Mouse (Mus musculus): ENCODE data around the gene Rhox1. TPM values are rescaled to one million over a fixed set of nuclear protein-coding genes. Genes with fewer than 3 reads are reported as not detected.
"Not testable (repeated sequence)": the region's sequence is repeated elsewhere in the genome, so short reads cannot be mapped to it uniquely, and the experiment has no call there.

The Rhox1 gene
- polyA plus RNA-seq (2016; fragmentation: Nextera tagmentation; extraction: Ambion mirVana): not detected in 2 replicates

GRCm38 (mm10) chrX:37222158-37222557 is at the start of gene Rhox1:
TSS of gene Rhox1 (minus strand) at chrX:37222258.
- H3K27me3 ChIP-seq (ENCODE audit: poor library complexity, severe bottlenecking); H3K9me3 ChIP-seq; H3K4me1 ChIP-seq; H3K4me3 ChIP-seq; H3K36me3 ChIP-seq (replicated peaks); DNase-seq (ENCODE audit: extremely low spot score, low spot score); H3K27ac ChIP-seq: not testable (repeated sequence)
- WGBS: 85% methylated on average over 1 of the region's 1 CpGs

DNA sequence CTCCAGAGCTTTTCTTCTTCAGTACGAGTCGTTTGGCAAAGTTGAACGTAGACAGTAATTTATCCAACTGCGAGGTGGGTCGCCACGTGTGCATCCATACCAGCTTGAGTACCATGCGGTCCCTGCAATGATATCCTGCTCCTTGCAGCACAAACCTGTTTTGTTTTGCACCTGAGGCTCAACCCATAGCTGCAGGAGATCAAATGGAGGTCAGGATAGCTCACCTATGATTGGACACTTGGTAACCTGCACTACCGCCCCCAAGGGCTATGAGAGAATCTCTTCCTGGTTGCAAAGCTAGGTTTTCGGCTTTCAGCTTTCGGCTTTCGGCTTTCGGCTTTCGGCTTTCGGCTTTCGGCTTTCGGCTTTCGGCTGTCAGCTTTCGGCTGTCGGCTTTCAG is 43.0 kb upstream of the Rhox1 start, which contains the start of gene Rhox4a:
Gene Rhox4a (plus strand): TSS at position 301 of the 400 bp plus-strand sequence.
- not testable (repeated sequence) for H3K9me3 ChIP-seq; H3K36me3 ChIP-seq (replicated peaks)
- 97% methylated on average over 11 of the region's 19 CpGs for WGBS

GRCm38 (mm10) chrX:37249619-37250018 is 27.6 kb upstream of the Rhox1 start, which contains the start of gene Rhox3a:
TSS of gene Rhox3a (plus strand) at chrX:37249919.
- WGBS: 100% methylated on average over 1 of the region's 3 CpGs
- H3K27ac ChIP-seq: not testable (repeated sequence)

More for the DNA sequence above, 43.0 kb upstream of the Rhox1 start, which contains the start of gene Rhox4a:
- H3K4me1 ChIP-seq; DNase-seq (ENCODE audit: extremely low spot score, low spot score); H3K4me3 ChIP-seq; H3K27me3 ChIP-seq (ENCODE audit: poor library complexity, severe bottlenecking); H3K27ac ChIP-seq: not testable (repeated sequence)

DNA sequence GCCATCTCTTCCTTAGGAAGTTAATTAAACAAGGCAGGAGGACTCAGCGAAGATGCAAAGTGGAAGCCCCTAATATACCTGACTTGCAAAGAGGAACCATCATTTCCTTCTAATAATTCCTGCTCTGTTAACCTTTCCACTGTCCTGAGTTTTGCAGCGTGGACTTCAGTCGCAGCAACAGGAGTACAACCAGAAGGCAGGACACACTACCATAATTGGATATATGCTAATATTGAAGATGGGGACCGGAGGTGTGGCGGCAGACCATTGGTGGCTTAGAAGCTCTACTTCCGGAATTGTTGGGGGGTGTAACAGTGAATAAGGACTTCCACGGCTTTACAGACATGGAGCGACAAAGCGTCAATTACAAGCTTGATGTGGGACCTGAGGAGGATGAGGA is 22.6 kb upstream of the Rhox1 start, which contains the start of gene Rhox2a:
Gene Rhox2a (plus strand): TSS at position 301 of the 400 bp plus-strand sequence.
- H3K27ac ChIP-seq; H3K9me3 ChIP-seq; DNase-seq (ENCODE audit: extremely low spot score, low spot score); H3K4me1 ChIP-seq; H3K4me3 ChIP-seq; H3K36me3 ChIP-seq (replicated peaks); H3K27me3 ChIP-seq (ENCODE audit: poor library complexity, severe bottlenecking): not testable (repeated sequence)
- WGBS: 100% methylated on average over 2 of the region's 9 CpGs

More at GRCm38 (mm10) chrX:37249619-37250018, 27.6 kb upstream of the Rhox1 start, which contains the start of gene Rhox3a:
- not testable (repeated sequence) for H3K9me3 ChIP-seq; H3K4me1 ChIP-seq; DNase-seq (ENCODE audit: extremely low spot score, low spot score); H3K36me3 ChIP-seq (replicated peaks); H3K27me3 ChIP-seq (ENCODE audit: poor library complexity, severe bottlenecking); H3K4me3 ChIP-seq

- Histone ChIP-seq H3K27ac (no peak within 1 kb of the TSS), H3K36me3 (replicated peaks) (no peaks in the 10 kb centered on the region), H3K4me1 (no peaks in the 10 kb centered on the region), H3K9me3 (no peaks in the 10 kb centered on the region), H3K4me3 (no peak within 1 kb of the TSS), H3K27me3 (ENCODE audit: poor library complexity, severe bottlenecking) (no peaks in the 10 kb centered on the region)
- 92% methylated on average over 10 of the region's 10 CpGs for WGBS
- no peak for DNase-seq (ENCODE audit: extremely low spot score, low spot score)
Observed at GRCm38 (mm10) chrX:37210941-37211340, 11.1 kb downstream of the Rhox1 start, which contains the start of gene Gm9. TSS of gene Gm9 (minus strand) at chrX:37211041.

DNA sequence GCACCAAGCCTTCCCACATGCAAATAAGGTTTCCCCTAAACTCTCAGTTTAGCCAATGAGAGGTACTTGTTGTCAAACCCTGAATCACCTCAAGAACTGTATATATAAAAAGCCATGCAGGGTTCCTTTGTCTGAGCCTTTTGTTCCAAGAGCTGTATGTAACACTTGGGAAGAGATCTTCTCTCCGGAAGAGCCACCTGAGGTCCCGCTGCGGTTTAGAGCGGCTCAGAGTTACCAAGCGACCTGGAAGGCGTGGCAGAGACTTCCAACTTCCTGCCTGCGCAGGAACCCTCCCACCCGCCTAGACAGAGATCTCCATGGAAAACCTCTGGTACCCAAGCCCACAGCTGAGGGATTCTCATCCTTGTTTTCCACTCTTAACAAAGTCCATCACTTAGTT is 23.4 kb downstream of the Rhox1 start:
- Histone ChIP-seq H3K9me3 (no peaks in the 10 kb centered on the region), H3K36me3 (replicated peaks) (no peaks in the 10 kb centered on the region), H3K27me3 (ENCODE audit: poor library complexity, severe bottlenecking) (no peaks in the 10 kb centered on the region), H3K27ac (no peak overlapping the region), H3K4me3 (no peak overlapping the region), H3K4me1 (no peaks in the 10 kb centered on the region)
- DNase-seq (ENCODE audit: extremely low spot score, low spot score): no peak
- 63% methylated on average over 8 of the region's 8 CpGs for WGBS

DNA sequence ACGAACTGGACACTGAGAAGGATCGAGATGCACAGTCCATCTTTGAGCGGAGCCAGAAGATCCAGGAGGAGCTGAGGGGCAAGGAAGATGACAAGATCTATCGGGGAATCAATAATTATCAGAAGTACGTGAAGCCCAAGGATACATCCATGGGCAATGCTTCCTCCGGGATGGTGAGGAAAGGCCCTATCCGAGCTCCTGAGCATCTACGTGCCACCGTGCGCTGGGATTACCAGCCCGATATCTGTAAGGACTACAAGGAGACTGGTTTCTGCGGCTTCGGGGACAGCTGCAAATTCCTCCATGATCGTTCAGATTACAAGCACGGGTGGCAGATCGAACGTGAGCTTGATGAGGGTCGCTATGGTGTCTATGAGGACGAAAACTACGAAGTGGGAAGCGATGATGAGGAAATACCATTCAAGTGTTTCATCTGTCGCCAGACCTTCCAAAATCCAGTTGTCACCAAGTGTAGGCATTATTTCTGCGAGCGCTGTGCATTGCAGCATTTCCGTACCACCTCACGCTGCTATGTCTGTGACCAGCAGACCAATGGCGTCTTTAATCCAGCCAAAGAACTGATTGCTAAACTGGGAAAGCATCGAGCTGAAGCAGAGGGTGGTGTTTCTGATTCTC is 30.2 kb downstream of the Rhox1 start:
- H3K27me3 ChIP-seq (ENCODE audit: poor library complexity, severe bottlenecking): no peaks in the 10 kb centered on the region
- no peaks in the 10 kb centered on the region for H3K9me3 ChIP-seq
- H3K36me3 ChIP-seq (replicated peaks): no peaks in the 10 kb centered on the region
- H3K4me1 ChIP-seq: no peaks in the 10 kb centered on the region
- no peak for DNase-seq (ENCODE audit: extremely low spot score, low spot score)
- WGBS: 34% methylated on average over 28 of the region's 28 CpGs
- H3K4me3 ChIP-seq: peak overlapping the region; percentile 62
- H3K27ac ChIP-seq: peak overlapping the region; percentile 83

GRCm38 (mm10) chrX:37191105-37191743 is 30.8 kb downstream of the Rhox1 start, which contains the start of the genes Ndufa1 and Rnf113a1:
TSS of gene Ndufa1 (minus strand) at chrX:37191163.
TSS of gene Rnf113a1 (plus strand) at chrX:37191245.
- no peaks in the 10 kb centered on the region for H3K27me3 ChIP-seq (ENCODE audit: poor library complexity, severe bottlenecking)
- 16% methylated on average over 63 of the region's 63 CpGs for WGBS
- H3K27ac ChIP-seq: peak within 1 kb of the TSS; percentile 83
- peak within 1 kb of the TSS; percentile 62 for H3K4me3 ChIP-seq
- no peaks in the 10 kb centered on the region for H3K36me3 ChIP-seq (replicated peaks)
- DNase-seq (ENCODE audit: extremely low spot score, low spot score): peak; percentile 79
- no peaks in the 10 kb centered on the region for H3K4me1 ChIP-seq
- no peaks in the 10 kb centered on the region for H3K9me3 ChIP-seq

DNA sequence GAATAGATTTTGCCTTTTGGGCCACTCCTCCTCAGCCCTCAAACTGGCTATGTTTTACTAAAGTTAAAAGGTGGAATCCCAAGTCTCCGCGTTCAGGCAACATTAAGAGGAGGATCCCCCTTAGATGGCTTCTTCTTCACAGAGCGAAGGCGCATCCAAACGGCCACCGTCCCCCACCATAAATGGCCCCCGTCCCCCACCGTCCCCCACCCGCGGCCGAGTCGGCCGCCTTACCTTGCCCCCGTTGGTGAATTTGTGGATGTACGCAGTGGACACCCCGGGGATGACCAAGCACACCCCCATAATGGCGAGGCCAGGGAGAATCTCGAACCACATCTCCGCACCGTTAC is 31.3 kb downstream of the Rhox1 start:
- H3K4me3 ChIP-seq: peak overlapping the region; percentile 62
- no peaks in the 10 kb centered on the region for H3K27me3 ChIP-seq (ENCODE audit: poor library complexity, severe bottlenecking)
- H3K27ac ChIP-seq: peak overlapping the region; percentile 83
- 9% methylated on average over 20 of the region's 20 CpGs for WGBS
- H3K4me1 ChIP-seq: no peaks in the 10 kb centered on the region
- H3K9me3 ChIP-seq: no peaks in the 10 kb centered on the region
- DNase-seq (ENCODE audit: extremely low spot score, low spot score): no peak
- no peaks in the 10 kb centered on the region for H3K36me3 ChIP-seq (replicated peaks)

- H3K27me3 ChIP-seq (ENCODE audit: poor library complexity, severe bottlenecking); H3K9me3 ChIP-seq; H3K4me3 ChIP-seq; H3K36me3 ChIP-seq (replicated peaks); H3K4me1 ChIP-seq; DNase-seq (ENCODE audit: extremely low spot score, low spot score); H3K27ac ChIP-seq: not testable (repeated sequence)
- 69% methylated on average over 8 of the region's 8 CpGs for WGBS
Observed at GRCm38 (mm10) chrX:37184401-37184800, 37.7 kb downstream of the Rhox1 start.

- no peak for DNase-seq (ENCODE audit: extremely low spot score, low spot score)
- no peaks in the 10 kb centered on the region for H3K36me3 ChIP-seq (replicated peaks)
- no peak within 1 kb of the TSS for H3K4me3 ChIP-seq
- no peaks in the 10 kb centered on the region for H3K4me1 ChIP-seq
- no peaks in the 10 kb centered on the region for H3K9me3 ChIP-seq
- no peaks in the 10 kb centered on the region for H3K27me3 ChIP-seq (ENCODE audit: poor library complexity, severe bottlenecking)
- whole genome bisulfite sequencing: 62% methylated on average over 5 of the region's 5 CpGs
- no peak within 1 kb of the TSS for H3K27ac ChIP-seq
Observed at GRCm38 (mm10) chrX:37168742-37169141, 53.3 kb downstream of the Rhox1 start, which contains the start of gene Akap14. TSS of gene Akap14 (minus strand) at chrX:37168842.

GRCm38 (mm10) chrX:37167085-37167484 is 55.0 kb downstream of the Rhox1 start:
- Histone ChIP-seq H3K9me3 (no peaks in the 10 kb centered on the region), H3K4me3 (no peak overlapping the region), H3K27me3 (ENCODE audit: poor library complexity, severe bottlenecking) (peaks cover 5% of the 10 kb centered on the region), H3K27ac (no peak overlapping the region), H3K36me3 (replicated peaks) (no peaks in the 10 kb centered on the region), H3K4me1 (no peaks in the 10 kb centered on the region)
- 44% methylated on average over 3 of the region's 3 CpGs for WGBS
- no peak for DNase-seq (ENCODE audit: extremely low spot score, low spot score)
